Mouse (Mus musculus) midbrain, postnatal 0 days (tissue): ENCODE measurements around the gene Cyp4a10. TPM values are rescaled to one million over a fixed set of nuclear protein-coding genes. Genes with fewer than 3 reads are reported as not detected.

Experiments
- ATAC-seq: fragments of 200-750 bp; cut with Nextera tagmentation; 2 replicates; pipeline ENCODE4 v1.8.0; 2017; ENCODE audit warnings: moderate number of reproducible peaks, mild to moderate bottlenecking, moderate TSS enrichment, moderate library complexity; ENCODE audit not compliant: low FRiP score
- DNase-seq: peaks from one replicate; pipeline ENCODE4 v3.0.0-alpha.2; 2015; ENCODE audit warnings: low spot score
- H3K27ac ChIP-seq: fragments of 300-500 bp; sonication (generic); 2 replicates; pipeline ENCODE4 v1.5.1; 2014; ENCODE audit warnings: low read depth, mild to moderate bottlenecking, low read length, mixed read lengths
- H3K27me3 ChIP-seq: fragments of 300-500 bp; sonication (generic); 2 replicates; pipeline ENCODE4 v1.6.1; 2014; ENCODE audit warnings: low read length, control low read depth, mixed read lengths; ENCODE audit not compliant: insufficient read depth
- H3K36me3 ChIP-seq: fragments of 300-500 bp; sonication (generic); 2 replicates; pipeline ENCODE4 v1.6.1; 2014; ENCODE audit warnings: low read length, control low read depth, mixed read lengths; ENCODE audit not compliant: insufficient read depth
- H3K4me1 ChIP-seq: fragments of 300-500 bp; sonication (generic); 2 replicates; pipeline ENCODE4 v1.6.1; 2014; ENCODE audit warnings: mild to moderate bottlenecking, control low read depth, antibody characterized with exemption, low read length, mixed read lengths; ENCODE audit not compliant: insufficient read depth
- H3K4me2 ChIP-seq: fragments of 300-500 bp; sonication (generic); 2 replicates; pipeline ENCODE4 v1.6.1; 2014; ENCODE audit warnings: low read depth, mild to moderate bottlenecking, low read length, mixed read lengths; ENCODE audit not compliant: poor library complexity, severe bottlenecking
- H3K4me3 ChIP-seq: fragments of 300-500 bp; sonication (generic); 2 replicates; pipeline ENCODE4 v1.5.1; 2014; ENCODE audit warnings: low read depth, mild to moderate bottlenecking, low read length, moderate library complexity
- H3K9ac ChIP-seq: fragments of 300-500 bp; sonication (generic); replicated peaks from 2 replicates; pipeline ENCODE4 v1.6.1; 2014; ENCODE audit warnings: mild to moderate bottlenecking, low read length, moderate library complexity, mixed read lengths; ENCODE audit not compliant: poor library complexity, severe bottlenecking
- H3K9me3 ChIP-seq: fragments of 300-500 bp; sonication (generic); 2 replicates; pipeline ENCODE4 v1.6.1; 2016; ENCODE audit warnings: low read length, control low read depth
- CTCF ChIP-seq: IDR thresholded peaks from 2 replicates; pipeline ENCODE4 v1.5.1; 2016; ENCODE audit warnings: antibody characterized with exemption, mild to moderate bottlenecking
- polyA plus RNA-seq: library from polyadenylated mRNA; unstranded; fragments of >200 nt; fragmentation: Nextera tagmentation; extraction: Ambion mirVana; gene quantifications from 2 replicates; pipeline ENCODE4 v1.2.1, GENCODE M21; 2015
- total RNA-seq: library from RNA; depleted of rRNA; stranded (reverse); fragments of >200 nt; gene quantifications from 2 replicates; pipeline ENCODE4 v1.2.3, GENCODE M21; 2014; rRNA removed

Cyp4a10 gene
- total and polyA plus RNA-seq, 2 experiments from 2014 or later: not detected

- Histone ChIP-seq H3K27ac (no peak overlapping the region), H3K9me3 (no peaks in the 10 kb centered on the region), H3K9ac (no peak overlapping the region), H3K4me3 (no peak overlapping the region), H3K27me3 (no peaks in the 10 kb centered on the region), H3K4me1 (no peaks in the 10 kb centered on the region), H3K4me2 (no peak overlapping the region), H3K36me3 (no peaks in the 10 kb centered on the region)
- TF ChIP-seq CTCF: no peak
- ATAC-seq: no peak
- DNase-seq: no peak
Measured at GRCm38 (mm10) chr4:115583036-115583435, 65.0 kb downstream of the Cyp4a10 start.

Other genes starting within 250 kb of the Cyp4a10 start
- gene Cyp4a12a, start 219.2 kb upstream of the Cyp4a10 start, total RNA-seq: not detected in 2 replicates
- not detected in 2 replicates for gene Cyp4a12a, start 219.2 kb upstream of the Cyp4a10 start, polyA plus RNA-seq
- gene Cyp4a12b, start 106.6 kb upstream of the Cyp4a10 start, total RNA-seq: 0.09 TPM in 1 of 2 replicates, not detected in the other
- not detected in 2 replicates for gene Cyp4a12b, start 106.6 kb upstream of the Cyp4a10 start, polyA plus RNA-seq
- gene Cyp4a30b, start 65.7 kb upstream of the Cyp4a10 start, total RNA-seq: not detected in 2 replicates
- gene Cyp4a30b, start 65.7 kb upstream of the Cyp4a10 start, polyA plus RNA-seq: not detected in 2 replicates
- gene Cyp4a14, start 22.1 kb upstream of the Cyp4a10 start, total RNA-seq: not detected in 2 replicates
- gene Cyp4a14, start 22.1 kb upstream of the Cyp4a10 start, polyA plus RNA-seq: not detected in 2 replicates
- not detected in 2 replicates for gene Cyp4a31, start 45.4 kb downstream of the Cyp4a10 start, total RNA-seq
- not detected in 2 replicates for gene Cyp4a31, start 45.4 kb downstream of the Cyp4a10 start, polyA plus RNA-seq
- not detected in 2 replicates for gene Cyp4a32, start 82.7 kb downstream of the Cyp4a10 start, total RNA-seq
- gene Cyp4a32, start 82.7 kb downstream of the Cyp4a10 start, polyA plus RNA-seq: not detected in 2 replicates
- gene Cyp4b1, start 129.5 kb downstream of the Cyp4a10 start, total RNA-seq: 1.9 and 4.0 TPM in 2 replicates
- gene Cyp4b1, start 129.5 kb downstream of the Cyp4a10 start, polyA plus RNA-seq: 1.7 and 1.9 TPM in 2 replicates
- gene Efcab14, start 219.5 kb downstream of the Cyp4a10 start, total RNA-seq: 16.7 and 17.2 TPM in 2 replicates
- 13.2 and 16.2 TPM in 2 replicates for gene Efcab14, start 219.5 kb downstream of the Cyp4a10 start, polyA plus RNA-seq